Mouse (Mus musculus): ENCODE results near the gene Tmem8. TPM values are rescaled to one million over a fixed set of nuclear protein-coding genes. Genes with fewer than 3 reads are reported as not detected.

The Tmem8 gene
- polyA plus RNA-seq, 1 experiment from 2014 or later = 1.7 TPM

DNA sequence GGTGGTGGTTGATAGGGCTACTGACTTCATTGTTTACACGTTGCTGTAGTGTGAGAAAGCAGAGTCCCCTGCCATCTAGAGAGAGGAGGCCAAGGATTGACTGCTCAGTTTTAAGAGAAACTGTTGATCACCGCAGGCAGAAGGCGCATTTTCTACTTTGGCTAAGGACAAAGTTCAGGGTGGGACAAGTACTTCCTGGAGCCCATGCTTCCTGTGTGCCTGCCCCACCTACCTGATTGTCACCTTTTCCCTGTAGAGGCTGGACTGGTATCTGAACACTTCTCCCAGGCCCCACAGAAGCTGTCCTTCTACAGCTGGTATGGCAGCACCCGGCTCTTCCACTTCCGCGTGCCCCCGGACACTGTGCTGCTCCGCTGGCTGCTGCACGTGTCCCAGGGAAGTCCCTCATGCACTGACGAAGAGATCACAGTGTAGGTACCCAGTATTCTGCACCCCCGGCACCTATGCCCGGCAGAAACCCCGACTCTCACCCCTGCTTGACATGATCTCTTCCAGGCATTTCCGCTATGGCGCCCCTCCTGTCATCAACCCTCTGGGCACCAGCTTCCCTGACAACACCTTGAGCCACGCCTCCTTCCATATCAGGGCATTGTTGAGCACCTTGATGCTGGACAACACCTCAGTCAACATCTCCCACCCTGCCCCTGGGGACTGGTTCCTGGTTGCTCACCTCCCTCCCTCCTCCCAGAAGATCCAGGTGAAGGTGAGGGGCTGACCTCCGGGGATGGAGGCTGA lies 3.6 kb downstream of the Tmem8 start:
- Histone ChIP-seq H3K4me2 (no peak overlapping the region), H3K27ac (ENCODE audit: low read depth) (no peak overlapping the region), H3K27me3 (ENCODE audit: insufficient read depth, low read length) (peaks cover 59% of the 10 kb centered on the region), H3K9me3 (ENCODE audit: low read depth, low read length) (no peaks in the 10 kb centered on the region), H3K36me3 (ENCODE audit: insufficient read depth) (no peaks in the 10 kb centered on the region), H3K4me1 (ENCODE audit: insufficient read depth) (no peaks in the 10 kb centered on the region), H3K9ac (no peak overlapping the region), H3K4me3 (ENCODE audit: low read depth, low read length) (no peak overlapping the region)
- TF ChIP-seq CTCF (IDR thresholded peaks at IDR 0.05; ENCODE audit: low read depth) = no peak
- 75% methylated on average over 17 of the region's 17 CpGs for WGBS
- ATAC-seq (ENCODE audit: insufficient read depth) (no peak), DNase-seq (no peak)

DNA sequence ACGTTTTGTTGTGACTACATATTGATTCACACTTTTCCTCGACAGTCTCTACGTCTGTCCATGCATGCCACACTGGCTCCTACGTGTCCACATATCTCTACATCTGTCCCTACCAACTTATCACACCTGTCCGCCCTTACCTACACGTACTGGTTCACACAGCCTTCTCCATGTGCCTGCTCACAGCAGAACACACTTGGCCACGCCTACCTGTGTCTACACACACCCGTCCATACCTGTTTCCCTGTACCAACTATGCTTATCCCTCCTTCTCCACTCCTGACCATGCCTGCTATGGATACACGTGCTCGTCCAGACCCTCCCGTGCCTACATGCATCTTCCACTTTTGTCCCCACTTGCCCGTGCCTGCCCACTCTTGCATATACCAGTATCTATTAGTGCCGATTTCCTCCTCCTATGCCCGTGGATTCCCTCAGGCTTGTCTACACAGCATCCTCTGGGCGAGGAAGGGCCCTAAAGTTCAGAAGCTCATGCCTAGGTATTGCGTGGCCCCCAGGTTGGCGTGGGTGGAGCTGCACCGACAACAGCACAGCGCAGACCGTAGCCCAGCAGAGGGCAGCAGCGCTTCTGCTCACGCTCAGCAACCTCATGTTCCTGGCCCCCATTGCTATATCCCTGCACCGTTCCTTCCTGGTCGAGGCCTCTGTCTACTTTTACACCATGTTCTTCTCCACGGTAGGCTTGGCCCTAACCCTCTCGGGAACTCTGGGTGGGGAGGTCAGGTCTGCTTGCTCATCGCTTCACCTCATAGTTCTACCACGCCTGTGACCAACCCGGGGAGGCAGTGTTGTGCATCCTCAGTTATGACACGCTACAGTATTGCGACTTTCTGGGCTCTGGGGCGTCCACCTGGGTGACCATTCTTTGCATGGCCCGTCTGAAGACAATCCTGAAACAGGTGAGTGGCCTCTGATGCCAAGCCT lies 6.9 kb downstream of the Tmem8 start:
- Histone ChIP-seq H3K27me3 (ENCODE audit: insufficient read depth, low read length) (peaks cover 26% of the 10 kb centered on the region), H3K4me3 (ENCODE audit: low read depth, low read length) (no peak overlapping the region), H3K36me3 (ENCODE audit: insufficient read depth) (no peaks in the 10 kb centered on the region), H3K27ac (ENCODE audit: low read depth) (no peak overlapping the region), H3K9me3 (ENCODE audit: low read depth, low read length) (no peaks in the 10 kb centered on the region), H3K9ac (no peak overlapping the region), H3K4me1 (ENCODE audit: insufficient read depth) (0 out of 2 replicates have a peak, but pooled peaks cover 6% of the 10 kb centered on the region), H3K4me2 (0 out of 2 replicates have a peak overlapping the region, but pooled peaks have one; percentile 15)
- 41% methylated on average over 33 of the region's 33 CpGs for WGBS
- ATAC-seq (ENCODE audit: insufficient read depth) = peak; percentile 57
- TF ChIP-seq CTCF (IDR thresholded peaks at IDR 0.05; ENCODE audit: low read depth) = peak; percentile 89
- peak; percentile 85 for DNase-seq

DNA sequence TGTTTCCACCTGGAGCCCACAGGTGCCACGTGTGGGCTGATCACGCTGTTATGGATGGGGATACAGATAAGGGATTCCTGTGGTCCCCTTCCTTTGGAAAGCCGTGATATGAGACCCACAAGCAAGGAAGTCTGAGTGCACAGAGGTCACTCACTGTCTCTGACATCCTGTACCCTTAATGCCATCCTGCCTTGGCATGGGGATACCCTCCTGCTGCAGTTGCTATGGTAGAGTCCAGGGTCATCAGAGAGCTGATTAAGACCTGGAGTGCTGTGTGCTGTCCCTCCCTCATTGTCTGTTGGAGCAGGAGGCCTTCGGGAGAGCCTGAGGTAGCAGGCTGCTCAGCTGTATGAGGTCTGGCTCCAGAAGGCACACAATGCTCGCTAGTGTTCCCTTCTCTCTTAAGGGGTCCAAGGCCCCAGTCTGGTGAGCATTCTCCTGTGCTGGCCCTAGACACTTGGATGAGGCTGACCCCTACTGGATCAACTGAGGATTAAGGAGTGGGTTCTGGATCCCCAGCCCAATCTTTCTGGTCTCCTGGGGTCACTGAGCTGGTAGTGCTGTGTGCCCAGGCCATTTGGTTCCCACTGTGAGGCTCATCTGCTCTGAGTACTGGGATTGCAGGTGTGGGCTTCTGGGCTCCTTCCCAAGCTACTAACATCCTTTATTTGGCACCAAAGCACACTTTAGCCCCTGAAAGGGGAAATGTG lies 9.5 kb downstream of the Tmem8 start:
- no peak for TF ChIP-seq CTCF (IDR thresholded peaks at IDR 0.05; ENCODE audit: low read depth)
- H3K4me2 ChIP-seq = no peak overlapping the region
- no peak for ATAC-seq (ENCODE audit: insufficient read depth)

DNA sequence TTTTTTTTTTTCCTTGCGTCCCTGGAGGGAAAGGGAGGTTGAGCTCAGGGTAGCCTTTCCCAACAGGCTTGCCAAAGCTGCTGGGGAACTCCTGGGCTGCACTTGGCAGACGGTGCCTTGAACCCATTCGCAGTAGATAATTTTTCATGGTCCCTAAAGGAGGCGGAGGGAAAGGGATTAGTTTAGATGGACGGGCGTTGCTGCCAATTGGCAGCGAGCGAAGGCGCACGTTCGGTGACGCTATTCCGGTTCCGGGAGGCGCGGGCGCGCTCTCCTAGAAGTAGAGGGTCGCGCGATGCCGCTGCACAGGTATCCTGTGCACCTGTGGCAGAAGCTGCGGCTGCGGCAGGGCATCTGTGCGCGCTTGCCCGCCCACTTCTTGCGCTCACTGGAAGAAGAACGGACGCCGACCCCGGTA lies 10.2 kb downstream of the Tmem8 start, which contains the start of gene Mrpl28:
Gene Mrpl28, plus strand, starts transcription at position 234 of the 418 bp plus-strand sequence.
- ATAC-seq (ENCODE audit: insufficient read depth) = peak; percentile 81
- no peaks in the 10 kb centered on the region for H3K9me3 ChIP-seq (ENCODE audit: low read depth, low read length)
- 0% methylated on average over 32 of the region's 32 CpGs for WGBS
- 0 out of 2 replicates have a peak, but pooled peaks cover 5% of the 10 kb centered on the region for H3K27me3 ChIP-seq (ENCODE audit: insufficient read depth, low read length)
- H3K27ac ChIP-seq (ENCODE audit: low read depth) = 0 out of 2 replicates have a peak within 1 kb of the TSS, but pooled peaks have one; percentile 30
- 0 out of 2 replicates have a peak, but pooled peaks cover 6% of the 10 kb centered on the region for H3K4me1 ChIP-seq (ENCODE audit: insufficient read depth)
- H3K9ac ChIP-seq = peak within 1 kb of the TSS; percentile 77
- peak within 1 kb of the TSS; percentile 93 for H3K4me2 ChIP-seq
- peak within 1 kb of the TSS; percentile 90 for H3K4me3 ChIP-seq (ENCODE audit: low read depth, low read length)
- no peak for TF ChIP-seq CTCF (IDR thresholded peaks at IDR 0.05; ENCODE audit: low read depth)
- H3K36me3 ChIP-seq (ENCODE audit: insufficient read depth) = peaks cover 26% of the 10 kb centered on the region
- peak; percentile 99 for DNase-seq

More for the DNA sequence above, 9.5 kb downstream of the Tmem8 start:
- H3K4me1 ChIP-seq (ENCODE audit: insufficient read depth) = 0 out of 2 replicates have a peak, but pooled peaks cover 6% of the 10 kb centered on the region
- no peak overlapping the region for H3K4me3 ChIP-seq (ENCODE audit: low read depth, low read length)
- 49% methylated on average over 5 of the region's 5 CpGs for WGBS
- no peak overlapping the region for H3K9ac ChIP-seq
- no peaks in the 10 kb centered on the region for H3K9me3 ChIP-seq (ENCODE audit: low read depth, low read length)
- H3K27ac ChIP-seq (ENCODE audit: low read depth) = no peak overlapping the region
- no peak for DNase-seq
- peaks cover 9% of the 10 kb centered on the region; the same call in 1 of the 2 replicates for H3K27me3 ChIP-seq (ENCODE audit: insufficient read depth, low read length)
- H3K36me3 ChIP-seq (ENCODE audit: insufficient read depth) = peaks cover 19% of the 10 kb centered on the region; the same call in 1 of the 2 replicates

- H3K27me3 ChIP-seq (ENCODE audit: insufficient read depth, low read length) = 0 out of 2 replicates have a peak, but pooled peaks cover under 1% of the 10 kb centered on the region
- ATAC-seq (ENCODE audit: insufficient read depth) (no peak), DNase-seq (no peak)
- TF ChIP-seq CTCF (IDR thresholded peaks at IDR 0.05; ENCODE audit: low read depth) = no peak
- 77% methylated on average over 7 of the region's 7 CpGs for WGBS
- no peaks in the 10 kb centered on the region for H3K9me3 ChIP-seq (ENCODE audit: low read depth, low read length)
- H3K4me3 ChIP-seq (ENCODE audit: low read depth, low read length) = peak overlapping the region; percentile 90
- H3K9ac ChIP-seq = peak overlapping the region; percentile 77
- no peak overlapping the region for H3K27ac ChIP-seq (ENCODE audit: low read depth)
- peaks cover 37% of the 10 kb centered on the region for H3K36me3 ChIP-seq (ENCODE audit: insufficient read depth)
- H3K4me2 ChIP-seq = peak overlapping the region; percentile 93
- H3K4me1 ChIP-seq (ENCODE audit: insufficient read depth) = 0 out of 2 replicates have a peak, but pooled peaks cover 6% of the 10 kb centered on the region
These were observed 11.5 kb downstream of the Tmem8 start for GRCm38 (mm10) chr17:26124560-26124959.

GRCm38 (mm10) chr17:26125226-26125625 lies 12.1 kb downstream of the Tmem8 start:
- DNase-seq (no peak), ATAC-seq (ENCODE audit: insufficient read depth) (no peak)
- H3K27me3 ChIP-seq (ENCODE audit: insufficient read depth, low read length) = no peaks in the 10 kb centered on the region
- no peak overlapping the region for H3K4me3 ChIP-seq (ENCODE audit: low read depth, low read length)
- 0 out of 2 replicates have a peak, but pooled peaks cover 6% of the 10 kb centered on the region for H3K4me1 ChIP-seq (ENCODE audit: insufficient read depth)
- 85% methylated on average over 10 of the region's 10 CpGs for WGBS
- no peak overlapping the region for H3K4me2 ChIP-seq
- no peak for TF ChIP-seq CTCF (IDR thresholded peaks at IDR 0.05; ENCODE audit: low read depth)
- no peak overlapping the region for H3K9ac ChIP-seq
- H3K36me3 ChIP-seq (ENCODE audit: insufficient read depth) = peaks cover 43% of the 10 kb centered on the region
- H3K9me3 ChIP-seq (ENCODE audit: low read depth, low read length) = no peaks in the 10 kb centered on the region
- H3K27ac ChIP-seq (ENCODE audit: low read depth) = no peak overlapping the region
